Mouse (Mus musculus) embryonic facial prominence, embryonic 11.5 days (tissue): Measurements from ENCODE around the gene Fam19a5. TPM values are rescaled to one million over a fixed set of nuclear protein-coding genes. Genes with fewer than 3 reads are reported as not detected.

Source experiments
- ATAC-seq: fragments of 200-750 bp; cut with Nextera tagmentation; replicated peaks from 2 replicates; pipeline ENCODE4 v1.8.0; 2017; ENCODE audit warnings: low read depth; ENCODE audit not compliant: insufficient number of reproducible peaks, low FRiP score, low TSS enrichment
- DNase-seq: peaks from one replicate; pipeline ENCODE4 v3.0.0-alpha.2; 2015; ENCODE audit warnings: low spot score
- H3K27ac ChIP-seq: fragments of 300-500 bp; sonication (generic); replicated peaks from 2 replicates; pipeline ENCODE4 v1.5.1; 2014; ENCODE audit warnings: mild to moderate bottlenecking, low read depth, low read length, control low read depth
- H3K27me3 ChIP-seq: fragments of 300-500 bp; sonication (generic); 2 replicates; pipeline ENCODE4 v1.6.1; 2014; ENCODE audit warnings: mild to moderate bottlenecking, low read length, moderate library complexity, mixed read lengths; ENCODE audit not compliant: control insufficient read depth, insufficient read depth
- H3K36me3 ChIP-seq: fragments of 300-500 bp; sonication (generic); replicated peaks from 2 replicates; pipeline ENCODE4 v1.6.1; 2014; ENCODE audit warnings: low read depth, mild to moderate bottlenecking, low read length, moderate library complexity, mixed read lengths; ENCODE audit not compliant: control insufficient read depth, insufficient read depth
- H3K4me1 ChIP-seq: fragments of 300-500 bp; sonication (generic); 2 replicates; pipeline ENCODE4 v1.6.1; 2014; ENCODE audit warnings: low read length, mixed read lengths; ENCODE audit not compliant: control insufficient read depth, insufficient read depth
- H3K4me2 ChIP-seq: fragments of 300-500 bp; sonication (generic); 2 replicates; pipeline ENCODE4 v1.6.1; 2014; ENCODE audit warnings: low read depth, mild to moderate bottlenecking, control low read depth, low read length, moderate library complexity
- H3K4me3 ChIP-seq: fragments of 300-500 bp; sonication (generic); 2 replicates; pipeline ENCODE4 v1.5.1; 2014; ENCODE audit warnings: low read depth, low read length, control low read depth
- H3K9ac ChIP-seq: fragments of 300-500 bp; sonication (generic); replicated peaks from 2 replicates; pipeline ENCODE4 v1.6.1; 2014; ENCODE audit warnings: mild to moderate bottlenecking, control low read depth, low read length
- H3K9me3 ChIP-seq: fragments of 300-500 bp; sonication (generic); replicated peaks from 2 replicates; pipeline ENCODE4 v1.6.1; 2016; ENCODE audit warnings: mild to moderate bottlenecking, low read length, inconsistent platforms, mixed read lengths; ENCODE audit not compliant: control insufficient read depth
- WGBS: fragments of 180-500 bp; shearing (Covaris S2); extraction: QIAGEN DNeasy Blood & Tissue Kit; methylation state at CpG from one replicate; pipeline ENCODE4 v1.1.7; 2014; 5-methylcytosine and 5-hydroxymethylcytosine counted together
- polyA plus RNA-seq: library from polyadenylated mRNA; unstranded; fragments of >200 nt; fragmentation: Nextera tagmentation; extraction: Ambion mirVana; gene quantifications from 2 replicates; pipeline ENCODE4 v1.2.1, GENCODE M21; 2014

Gene Fam19a5
- polyA plus RNA-seq, 1 experiment from 2014 or later, result 3.6 TPM

GRCm38 (mm10) chr15:87625236-87626023, 81.3 kb downstream of the Fam19a5 start:
- no peaks in the 10 kb centered on the region for H3K27me3 ChIP-seq
- H3K4me2 ChIP-seq, result peak overlapping the region; percentile 98
- H3K4me1 ChIP-seq, result no peaks in the 10 kb centered on the region; the same call in 1 of the 2 replicates
- DNase-seq (peak; percentile 90), ATAC-seq (peak; percentile 80)
- no peaks in the 10 kb centered on the region for H3K9me3 ChIP-seq
- WGBS, result under 1% methylated on average over 53 of the region's 68 CpGs
- peak overlapping the region; percentile 65 for H3K4me3 ChIP-seq
- no peaks in the 10 kb centered on the region for H3K36me3 ChIP-seq
- H3K27ac ChIP-seq, result no peak overlapping the region
- H3K9ac ChIP-seq, result peak overlapping the region; percentile 77

GRCm38 (mm10) chr15:87635272-87635671, 91.2 kb downstream of the Fam19a5 start:
- H3K27me3 ChIP-seq, result no peaks in the 10 kb centered on the region
- no peak for ATAC-seq
- no peaks in the 10 kb centered on the region for H3K9me3 ChIP-seq
- H3K36me3 ChIP-seq, result no peaks in the 10 kb centered on the region
- no peak overlapping the region for H3K4me3 ChIP-seq
- DNase-seq, result no peak
- H3K4me1 ChIP-seq, result no peaks in the 10 kb centered on the region
- WGBS, result 94% methylated on average over 5 of the region's 5 CpGs
- no peak overlapping the region for H3K27ac ChIP-seq
- no peak overlapping the region for H3K9ac ChIP-seq
- no peak overlapping the region for H3K4me2 ChIP-seq

- no peak overlapping the region for H3K4me2 ChIP-seq
- H3K27ac ChIP-seq, result no peak overlapping the region
- no peaks in the 10 kb centered on the region for H3K9me3 ChIP-seq
- DNase-seq, result no peak
- no peaks in the 10 kb centered on the region for H3K36me3 ChIP-seq
- no peak overlapping the region for H3K4me3 ChIP-seq
- H3K9ac ChIP-seq, result no peak overlapping the region
- no peak for ATAC-seq
- no peaks in the 10 kb centered on the region for H3K27me3 ChIP-seq
- no peaks in the 10 kb centered on the region for H3K4me1 ChIP-seq
- WGBS, result 88% methylated on average over 4 of the region's 4 CpGs
Observed at GRCm38 (mm10) chr15:87636407-87636806, 92.3 kb downstream of the Fam19a5 start.

- H3K9me3 ChIP-seq, result no peaks in the 10 kb centered on the region
- no peaks in the 10 kb centered on the region for H3K27me3 ChIP-seq
- no peaks in the 10 kb centered on the region for H3K4me1 ChIP-seq
- H3K9ac ChIP-seq, result no peak overlapping the region
- no peak overlapping the region for H3K27ac ChIP-seq
- no peak overlapping the region for H3K4me3 ChIP-seq
- DNase-seq, result no peak
- H3K36me3 ChIP-seq, result no peaks in the 10 kb centered on the region
- no peak overlapping the region for H3K4me2 ChIP-seq
- ATAC-seq, result no peak
Observed at GRCm38 (mm10) chr15:87637234-87637633, 93.1 kb downstream of the Fam19a5 start.

- H3K9me3 ChIP-seq, result no peaks in the 10 kb centered on the region
Observed at GRCm38 (mm10) chr15:87638270-87638669, 94.2 kb downstream of the Fam19a5 start.

GRCm38 (mm10) chr15:87646313-87647061, 102.4 kb downstream of the Fam19a5 start:
- WGBS, result 83% methylated on average over 5 of the region's 5 CpGs
- Histone ChIP-seq H3K27ac (no peak overlapping the region), H3K9me3 (no peaks in the 10 kb centered on the region), H3K4me1 (no peaks in the 10 kb centered on the region), H3K9ac (no peak overlapping the region), H3K27me3 (no peaks in the 10 kb centered on the region), H3K4me3 (no peak overlapping the region), H3K36me3 (no peaks in the 10 kb centered on the region), H3K4me2 (no peak overlapping the region)
- DNase-seq (no peak), ATAC-seq (no peak)

More at GRCm38 (mm10) chr15:87638270-87638669, 94.2 kb downstream of the Fam19a5 start:
- Histone ChIP-seq H3K36me3 (no peaks in the 10 kb centered on the region), H3K4me1 (no peaks in the 10 kb centered on the region), H3K27me3 (no peaks in the 10 kb centered on the region), H3K9ac (no peak overlapping the region), H3K27ac (no peak overlapping the region), H3K4me2 (no peak overlapping the region), H3K4me3 (no peak overlapping the region)
- no peak for ATAC-seq
- DNase-seq, result no peak
- 76% methylated on average over 11 of the region's 11 CpGs for WGBS

- Histone ChIP-seq H3K9ac (no peak overlapping the region), H3K4me1 (no peaks in the 10 kb centered on the region), H3K4me2 (no peak overlapping the region), H3K27ac (no peak overlapping the region), H3K27me3 (no peaks in the 10 kb centered on the region), H3K4me3 (no peak overlapping the region), H3K36me3 (no peaks in the 10 kb centered on the region), H3K9me3 (no peaks in the 10 kb centered on the region)
- DNase-seq (no peak), ATAC-seq (no peak)
- WGBS, result 70% methylated on average over 2 of the region's 2 CpGs
Observed at GRCm38 (mm10) chr15:87649651-87650050, 105.6 kb downstream of the Fam19a5 start.

- DNase-seq, result no peak
- Histone ChIP-seq H3K36me3 (no peaks in the 10 kb centered on the region), H3K27ac (no peak overlapping the region), H3K9me3 (no peaks in the 10 kb centered on the region), H3K27me3 (no peaks in the 10 kb centered on the region), H3K4me2 (no peak overlapping the region), H3K4me1 (no peaks in the 10 kb centered on the region), H3K9ac (no peak overlapping the region), H3K4me3 (no peak overlapping the region)
- ATAC-seq, result no peak
- 74% methylated on average over 6 of the region's 6 CpGs for WGBS
Observed at GRCm38 (mm10) chr15:87654551-87654950, 110.5 kb downstream of the Fam19a5 start.
